Mouse (Mus musculus): ENCODE data around the gene Fbxl14. TPM values are rescaled to one million over a fixed set of nuclear protein-coding genes. Genes with fewer than 3 reads are reported as not detected.

Gene Fbxl14
- polyA plus RNA-seq, 1 experiment, result 38.6 TPM

DNA sequence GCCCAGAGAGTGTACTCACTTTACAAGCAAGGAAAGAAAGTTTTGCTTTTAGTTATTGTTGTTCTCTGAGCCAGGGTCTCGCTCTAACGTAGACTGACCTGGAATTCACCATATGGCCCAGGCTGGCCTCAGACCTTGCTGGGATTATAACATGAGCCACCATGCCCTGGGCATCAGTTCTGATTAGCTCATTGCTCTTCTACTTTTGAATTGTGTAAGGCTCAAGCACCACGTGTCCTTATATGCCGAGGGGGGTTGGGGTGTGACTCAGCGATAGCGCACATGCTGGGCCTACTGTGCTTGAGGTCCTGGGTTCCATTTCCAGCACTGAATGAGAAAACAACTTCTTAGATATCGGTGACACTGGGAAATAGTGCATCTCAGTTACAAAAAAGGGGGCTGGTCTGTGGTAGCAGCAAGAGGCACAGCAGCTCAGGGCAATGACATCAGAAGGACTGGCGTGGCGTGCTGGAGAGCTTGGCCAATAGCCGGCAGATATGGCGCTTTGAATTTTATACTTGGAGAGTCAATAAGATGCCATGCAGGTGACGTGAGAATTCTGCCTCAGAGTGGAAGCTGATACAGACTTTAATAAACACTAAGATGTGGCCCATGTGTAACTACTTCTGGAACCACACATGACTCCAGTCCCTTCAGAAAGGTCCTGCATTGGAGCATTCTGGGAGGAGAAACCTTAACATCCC, 7.1 kb downstream of the Fbxl14 start:
- Histone ChIP-seq H3K36me3 (ENCODE audit: control insufficient read depth, insufficient read depth, low read length) (no peaks in the 10 kb centered on the region), H3K27me3 (replicated peaks; ENCODE audit: control insufficient read depth, insufficient read depth, low read length) (no peaks in the 10 kb centered on the region), H3K4me1 (ENCODE audit: control insufficient read depth, insufficient read depth, low read length) (peaks cover 3% of the 10 kb centered on the region; the same call in 1 of the 2 replicates), H3K27ac (ENCODE audit: insufficient read depth, low read depth, low read length) (no peak overlapping the region), H3K4me3 (ENCODE audit: insufficient read depth, low read depth, low read length) (no peak overlapping the region)
- DNase-seq, result no peak
- TF ChIP-seq POLR2A (IDR thresholded peaks at IDR 0.05; ENCODE audit: low read depth, low read length) (no peak), CTCF (conservative IDR thresholded peaks at IDR 0.05; ENCODE audit: insufficient read depth, insufficient read length, low read depth, low read length) (no peak)
- WGBS, result 96% methylated on average over 12 of the region's 12 CpGs

DNA sequence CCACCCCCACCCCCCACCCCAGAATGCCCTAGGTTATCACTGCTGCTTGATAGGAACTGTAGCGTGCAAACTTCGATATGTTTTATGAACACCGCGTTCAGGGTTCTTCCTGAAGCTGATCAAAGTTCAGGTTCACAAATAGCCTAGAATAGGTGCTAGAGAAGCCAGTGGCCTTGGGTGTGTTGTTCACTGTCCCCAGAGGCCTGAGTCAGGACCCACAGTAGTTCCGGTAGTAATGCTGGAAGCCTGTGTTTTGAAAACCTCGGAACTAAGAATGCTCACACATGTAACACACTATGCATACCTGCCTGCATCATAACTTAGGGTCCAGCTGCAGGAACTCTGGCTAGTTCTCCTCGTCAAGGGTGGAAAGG, 7.6 kb downstream of the Fbxl14 start:
- Histone ChIP-seq H3K27me3 (replicated peaks; ENCODE audit: control insufficient read depth, insufficient read depth, low read length) (no peaks in the 10 kb centered on the region), H3K27ac (ENCODE audit: insufficient read depth, low read depth, low read length) (no peak overlapping the region), H3K4me1 (ENCODE audit: control insufficient read depth, insufficient read depth, low read length) (peaks cover under 1% of the 10 kb centered on the region; the same call in 1 of the 2 replicates), H3K36me3 (ENCODE audit: control insufficient read depth, insufficient read depth, low read length) (no peaks in the 10 kb centered on the region), H3K4me3 (ENCODE audit: insufficient read depth, low read depth, low read length) (no peak overlapping the region)
- no peak for DNase-seq
- 72% methylated on average over 7 of the region's 7 CpGs for WGBS
- no peak for TF ChIP-seq POLR2A (IDR thresholded peaks at IDR 0.05; ENCODE audit: low read depth, low read length)
- TF ChIP-seq CTCF (conservative IDR thresholded peaks at IDR 0.05; ENCODE audit: insufficient read depth, insufficient read length, low read depth, low read length), result no peak

DNA sequence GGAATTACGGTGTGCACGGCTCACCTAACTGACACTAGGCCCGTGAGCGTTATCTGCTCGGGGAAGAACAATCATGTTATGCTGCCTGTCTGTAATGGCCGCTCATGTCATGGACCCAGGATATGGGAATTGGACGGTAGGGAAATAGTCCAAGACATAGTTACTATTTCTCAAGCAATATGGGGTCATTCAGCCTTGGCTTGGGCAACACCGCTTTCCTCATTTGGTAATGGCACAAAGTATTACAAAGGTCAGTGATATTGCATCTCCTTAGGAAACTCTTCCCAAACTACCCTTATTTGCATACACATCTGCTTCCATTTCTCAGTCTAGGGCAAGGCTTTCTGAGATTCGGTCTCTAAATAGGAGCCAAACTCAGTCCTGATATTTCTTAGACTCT, 8.2 kb downstream of the Fbxl14 start:
- DNase-seq, result no peak
- no peak overlapping the region for H3K4me3 ChIP-seq (ENCODE audit: insufficient read depth, low read depth, low read length)
- H3K4me1 ChIP-seq (ENCODE audit: control insufficient read depth, insufficient read depth, low read length), result no peaks in the 10 kb centered on the region
- H3K27ac ChIP-seq (ENCODE audit: insufficient read depth, low read depth, low read length), result no peak overlapping the region
- TF ChIP-seq CTCF (conservative IDR thresholded peaks at IDR 0.05; ENCODE audit: insufficient read depth, insufficient read length, low read depth, low read length) (no peak), POLR2A (IDR thresholded peaks at IDR 0.05; ENCODE audit: low read depth, low read length) (no peak)
- H3K27me3 ChIP-seq (replicated peaks; ENCODE audit: control insufficient read depth, insufficient read depth, low read length), result no peaks in the 10 kb centered on the region
- 90% methylated on average over 9 of the region's 9 CpGs for WGBS
- H3K36me3 ChIP-seq (ENCODE audit: control insufficient read depth, insufficient read depth, low read length), result no peaks in the 10 kb centered on the region

DNA sequence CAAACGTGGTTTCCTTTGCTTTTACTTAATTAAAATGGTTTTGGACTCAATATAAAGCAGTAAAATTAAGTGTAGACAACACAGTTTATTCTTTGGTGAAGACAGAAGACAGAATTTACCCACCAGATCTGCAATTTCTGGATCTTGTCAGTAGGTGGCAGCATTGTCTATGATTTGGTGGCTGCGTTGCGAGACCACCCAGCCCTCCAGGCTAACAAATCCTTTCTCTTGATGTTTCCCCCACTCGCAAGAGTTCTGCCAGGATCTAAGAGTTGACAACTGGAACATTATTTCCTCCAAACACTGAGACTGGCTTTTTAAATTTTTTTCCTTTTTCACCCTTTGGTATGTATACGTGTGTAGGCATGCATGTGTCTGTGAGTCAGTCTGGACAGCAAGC, 10.3 kb downstream of the Fbxl14 start:
- Histone ChIP-seq H3K27me3 (replicated peaks; ENCODE audit: control insufficient read depth, insufficient read depth, low read length) (no peaks in the 10 kb centered on the region), H3K4me3 (ENCODE audit: insufficient read depth, low read depth, low read length) (no peak overlapping the region), H3K27ac (ENCODE audit: insufficient read depth, low read depth, low read length) (no peak overlapping the region), H3K4me1 (ENCODE audit: control insufficient read depth, insufficient read depth, low read length) (no peaks in the 10 kb centered on the region), H3K36me3 (ENCODE audit: control insufficient read depth, insufficient read depth, low read length) (no peaks in the 10 kb centered on the region)
- 8% methylated on average over 5 of the region's 5 CpGs for WGBS
- peak; percentile 36 for DNase-seq
- TF ChIP-seq CTCF (conservative IDR thresholded peaks at IDR 0.05; ENCODE audit: insufficient read depth, insufficient read length, low read depth, low read length) (peak; percentile 80), POLR2A (IDR thresholded peaks at IDR 0.05; ENCODE audit: low read depth, low read length) (no peak)

DNA sequence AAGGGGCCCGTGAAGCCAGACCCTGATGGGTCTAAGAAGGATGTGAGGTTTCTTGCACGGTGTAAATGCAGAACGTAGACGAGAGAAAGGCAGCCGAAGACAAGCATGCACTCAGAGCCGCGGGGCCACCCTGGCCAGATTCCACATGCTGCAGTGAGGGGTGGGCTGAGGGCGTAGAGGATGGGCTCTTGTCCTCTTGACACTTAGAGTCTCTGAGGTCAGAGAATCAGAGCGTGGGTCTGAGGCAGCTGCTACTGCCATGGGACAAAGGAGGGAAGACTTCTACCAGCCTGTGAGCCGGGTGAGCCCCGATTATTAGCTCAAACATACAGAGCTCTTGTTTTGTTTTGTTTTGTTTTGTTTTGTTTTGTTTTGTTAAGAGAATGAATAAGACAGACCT, 11.1 kb downstream of the Fbxl14 start:
- no peaks in the 10 kb centered on the region for H3K36me3 ChIP-seq (ENCODE audit: control insufficient read depth, insufficient read depth, low read length)
- WGBS, result 68% methylated on average over 11 of the region's 11 CpGs
- no peaks in the 10 kb centered on the region for H3K4me1 ChIP-seq (ENCODE audit: control insufficient read depth, insufficient read depth, low read length)
- TF ChIP-seq POLR2A (IDR thresholded peaks at IDR 0.05; ENCODE audit: low read depth, low read length) (no peak), CTCF (conservative IDR thresholded peaks at IDR 0.05; ENCODE audit: insufficient read depth, insufficient read length, low read depth, low read length) (no peak)
- H3K27me3 ChIP-seq (replicated peaks; ENCODE audit: control insufficient read depth, insufficient read depth, low read length), result no peaks in the 10 kb centered on the region
- no peak for DNase-seq
- H3K4me3 ChIP-seq (ENCODE audit: insufficient read depth, low read depth, low read length), result no peak overlapping the region
- no peak overlapping the region for H3K27ac ChIP-seq (ENCODE audit: insufficient read depth, low read depth, low read length)

DNA sequence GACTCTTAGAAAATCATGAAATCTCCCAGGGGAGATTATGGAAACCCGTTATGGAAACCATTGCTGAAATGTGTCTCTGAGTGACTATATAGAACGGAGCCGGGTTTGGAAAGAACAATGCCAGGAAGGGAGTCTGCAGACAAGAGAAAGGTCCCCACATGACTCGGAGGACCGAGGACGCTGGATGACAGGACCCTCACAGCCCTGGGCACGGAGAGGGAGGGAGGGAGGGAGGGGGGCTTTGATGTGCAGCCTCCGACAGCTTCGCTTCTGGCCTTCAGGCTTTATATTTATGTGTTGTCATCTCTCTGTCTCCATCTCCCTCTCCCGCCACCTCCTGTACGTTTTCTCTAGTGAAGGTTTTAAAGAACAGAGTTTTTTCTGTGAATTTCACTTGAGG, 11.5 kb downstream of the Fbxl14 start:
- TF ChIP-seq CTCF (conservative IDR thresholded peaks at IDR 0.05; ENCODE audit: insufficient read depth, insufficient read length, low read depth, low read length) (no peak), POLR2A (IDR thresholded peaks at IDR 0.05; ENCODE audit: low read depth, low read length) (no peak)
- DNase-seq, result no peak
- H3K27ac ChIP-seq (ENCODE audit: insufficient read depth, low read depth, low read length), result no peak overlapping the region
- H3K36me3 ChIP-seq (ENCODE audit: control insufficient read depth, insufficient read depth, low read length), result no peaks in the 10 kb centered on the region
- WGBS, result 71% methylated on average over 11 of the region's 11 CpGs
- H3K4me3 ChIP-seq (ENCODE audit: insufficient read depth, low read depth, low read length), result no peak overlapping the region
- no peaks in the 10 kb centered on the region for H3K4me1 ChIP-seq (ENCODE audit: control insufficient read depth, insufficient read depth, low read length)
- no peaks in the 10 kb centered on the region for H3K27me3 ChIP-seq (replicated peaks; ENCODE audit: control insufficient read depth, insufficient read depth, low read length)

DNA sequence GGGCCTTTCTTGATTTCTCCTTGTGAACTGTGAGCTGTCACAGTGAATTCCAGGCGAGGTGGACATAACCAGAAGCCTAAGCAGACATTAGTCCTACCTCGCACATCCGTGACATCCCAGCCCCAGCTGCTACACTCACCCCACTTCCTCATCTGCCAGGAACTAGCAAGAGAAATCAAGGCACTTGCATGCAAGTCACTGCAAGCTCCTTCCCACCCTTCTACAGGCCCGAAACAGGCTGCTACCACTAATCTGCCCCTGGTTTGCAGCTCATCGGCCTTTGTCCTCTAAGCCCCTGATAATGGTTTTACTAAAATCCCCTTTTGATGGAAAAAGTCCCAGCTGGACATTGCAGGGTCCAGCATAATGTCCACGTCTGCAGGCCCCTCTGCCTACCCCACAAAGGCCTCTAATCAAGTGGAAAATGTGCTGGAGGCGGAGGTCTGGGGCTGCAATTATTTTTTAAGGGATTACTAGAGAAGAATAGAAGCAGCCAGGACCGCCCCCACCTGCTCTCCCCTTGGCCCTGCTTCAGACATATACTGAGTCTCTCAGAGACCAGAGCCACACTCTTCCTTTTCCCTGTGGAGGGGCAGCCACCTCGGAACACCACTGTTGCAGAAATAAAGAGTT, 12.6 kb downstream of the Fbxl14 start:
- Histone ChIP-seq H3K36me3 (ENCODE audit: control insufficient read depth, insufficient read depth, low read length) (no peaks in the 10 kb centered on the region), H3K27me3 (replicated peaks; ENCODE audit: control insufficient read depth, insufficient read depth, low read length) (no peaks in the 10 kb centered on the region), H3K4me3 (ENCODE audit: insufficient read depth, low read depth, low read length) (no peak overlapping the region), H3K27ac (ENCODE audit: insufficient read depth, low read depth, low read length) (no peak overlapping the region), H3K4me1 (ENCODE audit: control insufficient read depth, insufficient read depth, low read length) (no peaks in the 10 kb centered on the region)
- WGBS, result 90% methylated on average over 9 of the region's 9 CpGs
- no peak for DNase-seq
- no peak for TF ChIP-seq CTCF (conservative IDR thresholded peaks at IDR 0.05; ENCODE audit: insufficient read depth, insufficient read length, low read depth, low read length)
- no peak for TF ChIP-seq POLR2A (IDR thresholded peaks at IDR 0.05; ENCODE audit: low read depth, low read length)
